Mouse (Mus musculus) myocyte (in vitro differentiated cells): ENCODE measurements around the gene Zfp790. TPM values are rescaled to one million over a fixed set of nuclear protein-coding genes. Genes with fewer than 3 reads are reported as not detected.

Experiments
- H3K27me3 ChIP-seq: one replicate; pipeline ENCODE4 v1.6.1; 2011; ENCODE audit not compliant: control insufficient read depth, insufficient read depth, insufficient read length
- H3K36me3 ChIP-seq: one replicate; pipeline ENCODE4 v1.6.1; 2011; ENCODE audit not compliant: control insufficient read depth, insufficient read depth
- H3K4me2 ChIP-seq: one replicate; pipeline ENCODE4 v1.6.1; 2011; ENCODE audit warnings: low read depth, control low read depth
- H3K4me3 ChIP-seq: one replicate; pipeline ENCODE4 v1.5.1; 2011; ENCODE audit warnings: mild to moderate bottlenecking, control low read depth, moderate library complexity
- H3K79me2 ChIP-seq: one replicate; pipeline ENCODE4 v1.6.1; 2011; ENCODE audit not compliant: control insufficient read depth, insufficient read depth
- H3ac ChIP-seq: one replicate; pipeline ENCODE4 v1.6.1; 2011; ENCODE audit not compliant: control insufficient read depth, insufficient read length
- E2F4 ChIP-seq: IDR thresholded peaks from one replicate; pipeline ENCODE4 v1.6.1; 2011; ENCODE audit warnings: mild to moderate bottlenecking, control low read depth, moderate library complexity; ENCODE audit not compliant: insufficient read depth
- MAX ChIP-seq: IDR thresholded peaks from one replicate; pipeline ENCODE4 v1.6.1; 2011; ENCODE audit warnings: low read depth, mild to moderate bottlenecking, control low read depth
- MYOD1 ChIP-seq, 3 experiments: IDR thresholded peaks; one replicate each; pipeline ENCODE4 v1.6.1; 2011; ENCODE audit warnings: control low read depth in 2 of 3, low read depth in 2 of 3, mild to moderate bottlenecking in 2 of 3, moderate library complexity in 1 of 3; ENCODE audit not compliant: insufficient read length in 2 of 3, control insufficient read depth in 1 of 3
- MYOG ChIP-seq, 3 experiments: IDR thresholded peaks; one replicate each; pipeline ENCODE4 v1.6.1; 2011; ENCODE audit warnings: control low read depth in 2 of 3, low read depth in 2 of 3, mild to moderate bottlenecking in 2 of 3; ENCODE audit not compliant: insufficient read length in 2 of 3, control insufficient read depth in 1 of 3, insufficient read depth in 1 of 3
- POLR2A ChIP-seq: IDR thresholded peaks from one replicate; pipeline ENCODE4 v1.6.1; 2011; ENCODE audit warnings: low read depth, mild to moderate bottlenecking, control low read depth, moderate library complexity; ENCODE audit not compliant: insufficient read length
- POLR2AphosphoS2 ChIP-seq: IDR thresholded peaks from one replicate; pipeline ENCODE4 v1.6.1; 2011; ENCODE audit warnings: low read depth, control low read depth; ENCODE audit not compliant: insufficient read length
- SRF ChIP-seq: IDR thresholded peaks from one replicate; pipeline ENCODE4 v1.6.1; 2011; ENCODE audit warnings: low read depth; ENCODE audit not compliant: control insufficient read depth, insufficient read length
- TCF12 ChIP-seq: IDR thresholded peaks from one replicate; pipeline ENCODE4 v1.6.1; 2011; ENCODE audit warnings: mild to moderate bottlenecking, control low read depth; ENCODE audit not compliant: poor library complexity, insufficient read depth, severe bottlenecking
- TCF3 ChIP-seq: IDR thresholded peaks from one replicate; pipeline ENCODE4 v1.6.1; 2011; ENCODE audit warnings: low read depth, control low read depth; ENCODE audit not compliant: insufficient read length
- USF1 ChIP-seq: IDR thresholded peaks from one replicate; pipeline ENCODE4 v1.6.1; 2011; ENCODE audit warnings: low read depth, mild to moderate bottlenecking, control low read depth, moderate library complexity
- polyA plus RNA-seq: library from polyadenylated mRNA; unstranded; fragments of >200 nt; fragmentation: generic; extraction: Trizol; gene quantifications from one replicate; pipeline ENCODE4 v1.2.1, GENCODE M21; 2012; ENCODE audit warnings: missing spikeins

The Zfp790 gene
- polyA plus RNA-seq, 1 experiment: 5.1 TPM

- H3K79me2 ChIP-seq: no peaks in the 10 kb centered on the region
- TF ChIP-seq TCF3 (peak; percentile 48), TCF12 (peak; percentile 7), MYOD1 (IDR thresholded peaks at IDR 0.05; ENCODE audit: control insufficient read depth in 1 of 3, insufficient read length in 2 of 3, low read depth in 2 of 3) (peak in 2 of 3 experiments; percentile 52 to 72), SRF (no peak), MYOG (IDR thresholded peaks at IDR 0.05; ENCODE audit: control insufficient read depth in 1 of 3, insufficient read depth in 1 of 3, insufficient read length in 2 of 3, low read depth in 2 of 3) (peak in 2 of 3 experiments; percentile 3 to 51), E2F4 (no peak), POLR2A (no peak)
- H3K4me2 ChIP-seq: no peak overlapping the region
- H3ac ChIP-seq: no peak overlapping the region
- no peaks in the 10 kb centered on the region for H3K27me3 ChIP-seq
- peaks cover 10% of the 10 kb centered on the region for H3K36me3 ChIP-seq
- no peak overlapping the region for H3K4me3 ChIP-seq
Observed at GRCm38 (mm10) chr7:29836816-29837215, 20.9 kb downstream of the Zfp790 start.

DNA sequence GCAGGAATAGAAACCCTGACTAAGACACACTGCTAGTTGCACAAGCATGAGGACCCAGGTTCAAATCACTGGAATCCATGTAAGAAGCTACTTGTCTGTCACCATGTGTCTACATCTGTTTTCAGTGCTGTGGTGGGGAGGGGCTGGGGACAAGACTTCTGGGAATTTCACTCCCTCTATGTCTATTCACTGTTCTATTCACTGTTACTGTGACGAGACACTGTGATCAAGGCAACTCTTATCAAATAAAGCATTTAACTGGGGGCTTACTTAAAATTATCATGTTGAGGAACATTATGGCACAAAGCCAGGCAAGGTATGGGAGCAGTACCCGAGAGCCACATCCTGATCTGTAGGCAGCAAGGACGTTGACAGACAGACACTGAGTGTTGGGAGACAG, 23.3 kb downstream of the Zfp790 start:
- no peak for TF ChIP-seq MAX
- Histone ChIP-seq H3K36me3 (no peaks in the 10 kb centered on the region), H3K4me2 (no peak overlapping the region), H3K4me3 (no peak overlapping the region), H3K27me3 (no peaks in the 10 kb centered on the region), H3ac (no peak overlapping the region), H3K79me2 (no peaks in the 10 kb centered on the region)

DNA sequence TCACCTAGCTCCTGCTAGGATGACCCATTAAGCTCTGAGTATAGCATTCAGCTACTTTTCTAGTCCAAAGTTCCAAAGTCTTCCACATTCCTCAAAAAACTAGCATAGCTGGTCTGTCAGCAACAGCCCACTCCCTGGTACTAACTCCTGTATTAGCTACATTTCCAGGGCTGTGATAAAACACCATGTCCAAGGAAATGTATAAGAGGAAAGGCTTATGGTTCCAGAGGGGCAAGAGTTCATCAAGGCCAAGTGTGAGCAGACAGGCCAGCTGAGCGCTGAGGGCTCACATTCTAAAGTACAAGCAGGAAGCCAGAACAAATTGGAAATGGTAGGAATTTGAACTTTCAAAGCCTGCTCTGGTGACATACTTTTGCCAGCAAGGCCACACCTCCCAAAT, 26.2 kb downstream of the Zfp790 start:
- Histone ChIP-seq H3K79me2 (no peaks in the 10 kb centered on the region), H3K27me3 (no peaks in the 10 kb centered on the region), H3ac (no peak overlapping the region), H3K36me3 (peaks cover 13% of the 10 kb centered on the region), H3K4me3 (no peak overlapping the region), H3K4me2 (no peak overlapping the region)
- TF ChIP-seq POLR2A: no peak
- TF ChIP-seq TCF12: no peak
- TF ChIP-seq E2F4: no peak
- no peak for TF ChIP-seq USF1
- TF ChIP-seq SRF: no peak
- TF ChIP-seq MYOD1 (IDR thresholded peaks at IDR 0.05; ENCODE audit: control insufficient read depth in 1 of 3, insufficient read length in 2 of 3, low read depth in 2 of 3): no peak
- no peak for TF ChIP-seq POLR2AphosphoS2

- Histone ChIP-seq H3K4me2 (no peak overlapping the region), H3K4me3 (no peak overlapping the region), H3K27me3 (no peaks in the 10 kb centered on the region), H3K36me3 (peaks cover 13% of the 10 kb centered on the region), H3K79me2 (no peaks in the 10 kb centered on the region), H3ac (no peak overlapping the region)
- TF ChIP-seq POLR2A: no peak
Observed at GRCm38 (mm10) chr7:29844616-29845015, 28.7 kb downstream of the Zfp790 start.

GRCm38 (mm10) chr7:29852831-29853218, 36.9 kb downstream of the Zfp790 start:
- H3K36me3 ChIP-seq: no peaks in the 10 kb centered on the region
- H3ac ChIP-seq: no peak overlapping the region
- H3K27me3 ChIP-seq: no peaks in the 10 kb centered on the region
- TF ChIP-seq TCF3: no peak
- H3K79me2 ChIP-seq: no peaks in the 10 kb centered on the region
- H3K4me3 ChIP-seq: peak overlapping the region; percentile 27
- peak overlapping the region; percentile 79 for H3K4me2 ChIP-seq

GRCm38 (mm10) chr7:29853219-29853842, 37.4 kb downstream of the Zfp790 start, which contains the start of gene Zfp940:
Gene Zfp940 (minus strand): TSS chr7:29853669.
- Histone ChIP-seq H3K4me2 (peak within 1 kb of the TSS; percentile 79), H3ac (no peak within 1 kb of the TSS), H3K27me3 (no peaks in the 10 kb centered on the region), H3K4me3 (peak within 1 kb of the TSS; percentile 27), H3K79me2 (no peaks in the 10 kb centered on the region), H3K36me3 (no peaks in the 10 kb centered on the region)
- no peak for TF ChIP-seq TCF12
- no peak for TF ChIP-seq POLR2AphosphoS2
